Mouse (Mus musculus) lung, postnatal 0 days (tissue): ENCODE measurements around the gene Plxnb2.

Source experiments
- CTCF ChIP-seq: IDR thresholded peaks from 2 replicates; pipeline ENCODE4 v1.5.1; 2016; ENCODE audit warnings: antibody characterized with exemption, mild to moderate bottlenecking
- EP300 ChIP-seq: IDR thresholded peaks from 2 replicates; pipeline ENCODE4 v1.6.1; 2016; ENCODE audit warnings: antibody characterized with exemption, mild to moderate bottlenecking, control low read depth

DNA sequence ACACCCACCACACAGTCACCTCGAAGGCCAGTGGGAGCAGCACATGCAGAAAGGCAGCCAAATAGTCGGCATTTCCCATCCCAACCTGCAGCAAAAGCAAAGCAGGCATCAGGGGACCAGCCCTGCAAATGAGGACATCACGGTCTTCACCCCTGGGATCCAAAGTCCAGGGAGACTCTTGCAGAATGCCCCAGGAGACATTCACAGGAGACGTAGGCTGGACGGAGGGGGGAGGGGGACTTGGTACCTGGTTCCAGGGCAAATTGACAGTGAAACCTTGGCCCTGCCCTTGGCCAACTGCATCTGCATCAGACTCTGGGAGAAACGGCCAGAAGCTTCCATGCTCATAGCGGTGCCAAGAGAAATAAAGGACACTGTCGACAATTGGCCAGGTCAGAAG, 54.0 kb downstream of the Plxnb2 start:
- TF ChIP-seq CTCF (no peak), EP300 (no peak)
